11 mouse cellular contexts compared by ENCODE assay signal in the genomic region with DNA sequence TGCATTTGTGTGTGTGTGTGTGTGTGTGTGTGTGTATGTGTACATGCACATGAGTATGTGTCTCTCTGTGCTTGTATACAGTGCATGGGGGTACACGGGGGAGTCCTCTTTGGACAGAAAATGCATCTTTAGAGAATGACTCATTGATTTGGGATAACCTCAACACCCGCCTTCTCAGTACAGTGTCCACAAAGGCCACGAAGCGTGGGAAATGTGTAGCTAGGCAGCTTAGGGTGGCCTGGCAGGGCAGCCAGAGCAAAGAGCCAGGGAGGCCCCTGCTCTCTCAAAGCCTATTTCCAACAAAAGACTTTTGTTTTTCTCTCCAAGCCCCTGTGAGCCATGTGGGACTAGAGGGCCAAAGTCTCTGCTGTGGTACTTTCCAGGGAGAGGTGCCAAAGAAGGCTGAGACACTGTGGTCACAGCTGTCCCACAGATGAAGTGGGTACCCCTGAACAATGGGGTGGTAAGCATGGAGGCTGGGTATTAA.
DNase-seq lines count a peak whose midpoint lies in the region; ATAC-seq lines count a peak whose summit lies in the region.
"Had no signal": no experiment of that assay in that cellular context is flagged by ENCODE, and none has a peak within 500 bp of the region (broad histone marks: within the 10 kb centered on the region; RNA-seq: fewer than 3 reads in every experiment).

No protein-coding gene starts in this region.

- H3K9me3 ChIP-seq in hindbrain, embryonic 16.5 days (ENCODE audit: control insufficient read depth, low read length) = no peaks in the 10 kb centered on the region
- H3K9me3 ChIP-seq in neural tube, embryonic 15.5 days (replicated peaks) = no peaks in the 10 kb centered on the region

- no peaks in the 10 kb centered on the region for H3K36me3 ChIP-seq in hindbrain, embryonic 16.5 days (ENCODE audit: control insufficient read depth, insufficient read depth, low read length)
- no peaks in the 10 kb centered on the region for H3K36me3 ChIP-seq in neural tube, embryonic 15.5 days
- H3K36me3 ChIP-seq: G1E had no signal

- H3K4me1 ChIP-seq in hindbrain, embryonic 16.5 days (ENCODE audit: control insufficient read depth, insufficient read depth, low read depth, low read length) = peaks cover 8% of the 10 kb centered on the region
- H3K4me1 ChIP-seq in neural tube, embryonic 15.5 days = peaks cover 21% of the 10 kb centered on the region

- peak; percentile 93 for ATAC-seq in hindbrain, embryonic 16.5 days
- ATAC-seq in neural tube, embryonic 15.5 days (ENCODE audit: low FRiP score) = peak; percentile 79
- no peak for ATAC-seq in megakaryocyte-erythroid progenitor cell, adult 5-6 weeks (replicated peaks; ENCODE audit: low FRiP score, low TSS enrichment, poor library complexity, severe bottlenecking)

- H3K9ac ChIP-seq in hindbrain, embryonic 16.5 days (ENCODE audit: low read depth, low read length) = no peak overlapping the region
- H3K9ac ChIP-seq in neural tube, embryonic 15.5 days (replicated peaks) = no peak overlapping the region

- peak; percentile 49 for DNase-seq in left cerebral cortex, postnatal 4 days
- no peak for DNase-seq in left cerebral cortex, postnatal 36 days (ENCODE audit: low spot score in 2 of 2)
- peak; percentile 78 for DNase-seq in fibroblast of lung, adult 2 months (ENCODE audit: low read depth)
- DNase-seq in frontal cortex, postnatal 36 days (ENCODE audit: low spot score in 2 of 2) = no peak
- DNase-seq in cerebellum, postnatal 36 days = no peak
- DNase-seq: right cerebral cortex, postnatal 4 days had no signal

- H3K4me2 ChIP-seq in hindbrain, embryonic 16.5 days (ENCODE audit: low read length) = no peak overlapping the region
- no peak overlapping the region for H3K4me2 ChIP-seq in neural tube, embryonic 15.5 days

- intact Hi-C loops in left cerebral cortex, postnatal 4 days (cut with DNase I) = no loop called here
- intact Hi-C loops in left cerebral cortex, postnatal 36 days (cut with DNase I) = no loop called here

- H3K4me3 ChIP-seq in hindbrain, embryonic 16.5 days (ENCODE audit: low read length) = no peak overlapping the region
- no peak overlapping the region for H3K4me3 ChIP-seq in neural tube, embryonic 15.5 days (replicated peaks)

- H3K27me3 ChIP-seq in hindbrain, embryonic 16.5 days (replicated peaks; ENCODE audit: control insufficient read depth, insufficient read depth, low read length) = no peaks in the 10 kb centered on the region
- no peaks in the 10 kb centered on the region for H3K27me3 ChIP-seq in neural tube, embryonic 15.5 days (replicated peaks)

- WGBS in hindbrain, embryonic 16.5 days = 48% methylated on average over 4 of the region's 4 CpGs
- 41% methylated on average over 4 of the region's 4 CpGs for WGBS in neural tube, embryonic 15.5 days

- H3K27ac ChIP-seq in hindbrain, embryonic 16.5 days (ENCODE audit: low read depth, low read length) = peak overlapping the region; percentile 33; the same call in 1 of the 2 replicates
- H3K27ac ChIP-seq in neural tube, embryonic 15.5 days (replicated peaks) = peak overlapping the region; percentile 68
- H3K27ac ChIP-seq: macrophage had no signal

Comparison
In these comparisons a context has a peak if more than half of its experiments do, and no peak if none do; other contexts are left out.
1. DNase-seq: peak in left cerebral cortex, postnatal 4 days (single experiment) and fibroblast of lung, adult 2 months (single experiment); none in left cerebral cortex, postnatal 36 days (0 of 2), frontal cortex, postnatal 36 days (0 of 2) and cerebellum, postnatal 36 days (0 of 2).